Mouse (Mus musculus): ENCODE data around the gene Tor4a. TPM values are rescaled to one million over a fixed set of nuclear protein-coding genes. Genes with fewer than 3 reads are reported as not detected.

The Tor4a gene
- polyA plus RNA-seq, 1 experiment from 2014 or later, result 7.5 TPM

DNA sequence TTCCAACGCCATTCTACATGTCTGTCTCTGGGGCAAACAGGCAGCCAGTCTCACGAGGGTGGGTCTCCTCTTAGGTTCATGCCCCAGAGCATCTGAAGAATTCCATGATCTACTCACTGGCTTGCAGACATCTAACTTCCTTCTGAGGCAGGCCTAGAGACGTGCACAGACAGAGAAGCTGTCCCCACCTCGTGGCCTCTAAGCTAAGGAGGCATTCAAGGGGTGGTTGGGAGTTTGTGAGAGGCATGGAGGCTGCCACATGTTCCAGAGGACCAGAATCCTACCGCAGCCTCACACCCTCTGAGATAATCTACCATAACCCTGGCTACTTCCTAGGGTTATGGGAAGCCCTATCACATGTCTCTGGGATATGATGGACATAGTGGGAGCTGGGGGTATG is 2.7 kb downstream of the Tor4a start:
- Histone ChIP-seq H3K27ac (ENCODE audit: low read depth) (no peak overlapping the region), H3K4me3 (ENCODE audit: low read depth, low read length) (no peak overlapping the region), H3K9me3 (ENCODE audit: low read depth, low read length) (no peaks in the 10 kb centered on the region), H3K27me3 (ENCODE audit: insufficient read depth, low read length) (peaks cover 17% of the 10 kb centered on the region), H3K9ac (no peak overlapping the region), H3K36me3 (ENCODE audit: insufficient read depth) (peaks cover 14% of the 10 kb centered on the region), H3K4me1 (ENCODE audit: insufficient read depth) (peaks cover 8% of the 10 kb centered on the region), H3K4me2 (peak overlapping the region; percentile 63; the same call in 1 of the 2 replicates)
- 74% methylated on average over 5 of the region's 5 CpGs for WGBS
- DNase-seq, result no peak
- ATAC-seq (ENCODE audit: insufficient read depth), result no peak
- TF ChIP-seq CTCF (IDR thresholded peaks at IDR 0.05; ENCODE audit: low read depth), result no peak

- Histone ChIP-seq H3K27ac (ENCODE audit: low read depth) (no peak overlapping the region), H3K27me3 (ENCODE audit: insufficient read depth, low read length) (peaks cover 17% of the 10 kb centered on the region), H3K4me1 (ENCODE audit: insufficient read depth) (peaks cover 8% of the 10 kb centered on the region), H3K9me3 (ENCODE audit: low read depth, low read length) (no peaks in the 10 kb centered on the region), H3K4me2 (peak overlapping the region; percentile 63), H3K4me3 (ENCODE audit: low read depth, low read length) (no peak overlapping the region), H3K36me3 (ENCODE audit: insufficient read depth) (peaks cover 10% of the 10 kb centered on the region; the same call in 1 of the 2 replicates), H3K9ac (no peak overlapping the region)
- ATAC-seq (ENCODE audit: insufficient read depth), result peak; percentile 68; the same call in 1 of the 2 replicates
- DNase-seq, result peak; percentile 95
- peak; percentile 98 for TF ChIP-seq CTCF (IDR thresholded peaks at IDR 0.05; ENCODE audit: low read depth)
- 1% methylated on average over 6 of the region's 6 CpGs for WGBS
These were observed 3.3 kb downstream of the Tor4a start for GRCm38 (mm10) chr2:25193330-25193770.

DNA sequence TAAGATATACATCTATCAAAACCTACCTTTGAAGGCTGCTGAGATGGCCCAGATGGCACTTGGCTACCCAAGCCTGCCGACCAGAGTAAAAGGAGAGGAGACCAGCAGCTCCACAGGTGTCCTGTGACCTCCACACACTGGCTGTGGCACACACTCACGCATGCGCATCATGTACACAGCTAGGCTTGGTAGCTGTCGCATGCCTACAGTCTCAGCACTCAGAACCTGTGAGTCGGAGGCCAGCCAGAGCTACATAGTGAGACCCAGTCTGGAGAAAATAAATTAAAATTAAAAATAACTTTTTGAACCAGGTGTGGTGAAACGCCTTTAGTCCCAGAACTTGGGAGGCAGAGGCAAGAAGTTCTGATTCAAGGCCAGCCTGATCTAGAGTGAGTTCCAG is 8.8 kb downstream of the Tor4a start:
- ATAC-seq (ENCODE audit: insufficient read depth), result no peak
- H3K27me3 ChIP-seq (ENCODE audit: insufficient read depth, low read length), result peaks cover 26% of the 10 kb centered on the region; the same call in 1 of the 2 replicates
- H3K4me2 ChIP-seq, result no peak overlapping the region
- no peak overlapping the region for H3K4me3 ChIP-seq (ENCODE audit: low read depth, low read length)
- H3K27ac ChIP-seq (ENCODE audit: low read depth), result no peak overlapping the region
- H3K36me3 ChIP-seq (ENCODE audit: insufficient read depth), result no peaks in the 10 kb centered on the region
- no peak for TF ChIP-seq CTCF (IDR thresholded peaks at IDR 0.05; ENCODE audit: low read depth)
- no peak for DNase-seq
- H3K9ac ChIP-seq, result no peak overlapping the region
- H3K4me1 ChIP-seq (ENCODE audit: insufficient read depth), result no peaks in the 10 kb centered on the region; the same call in 1 of the 2 replicates
- 78% methylated on average over 6 of the region's 6 CpGs for WGBS
- no peaks in the 10 kb centered on the region for H3K9me3 ChIP-seq (ENCODE audit: low read depth, low read length)

- peak overlapping the region; percentile 75 for H3K4me2 ChIP-seq
- H3K27ac ChIP-seq (ENCODE audit: low read depth), result no peak overlapping the region; the same call in 1 of the 2 replicates
- TF ChIP-seq CTCF (IDR thresholded peaks at IDR 0.05; ENCODE audit: low read depth), result no peak
- H3K27me3 ChIP-seq (ENCODE audit: insufficient read depth, low read length), result peaks cover 34% of the 10 kb centered on the region
- no peak for DNase-seq
- peak overlapping the region; percentile 43 for H3K4me3 ChIP-seq (ENCODE audit: low read depth, low read length)
- no peaks in the 10 kb centered on the region for H3K36me3 ChIP-seq (ENCODE audit: insufficient read depth)
- peak overlapping the region; percentile 55; the same call in 1 of the 2 replicates for H3K9ac ChIP-seq
- H3K4me1 ChIP-seq (ENCODE audit: insufficient read depth), result no peaks in the 10 kb centered on the region; the same call in 1 of the 2 replicates
- H3K9me3 ChIP-seq (ENCODE audit: low read depth, low read length), result no peaks in the 10 kb centered on the region
- no peak for ATAC-seq (ENCODE audit: insufficient read depth)
- 31% methylated on average over 5 of the region's 5 CpGs for WGBS
These were observed 10.1 kb downstream of the Tor4a start for GRCm38 (mm10) chr2:25186575-25186930.

DNA sequence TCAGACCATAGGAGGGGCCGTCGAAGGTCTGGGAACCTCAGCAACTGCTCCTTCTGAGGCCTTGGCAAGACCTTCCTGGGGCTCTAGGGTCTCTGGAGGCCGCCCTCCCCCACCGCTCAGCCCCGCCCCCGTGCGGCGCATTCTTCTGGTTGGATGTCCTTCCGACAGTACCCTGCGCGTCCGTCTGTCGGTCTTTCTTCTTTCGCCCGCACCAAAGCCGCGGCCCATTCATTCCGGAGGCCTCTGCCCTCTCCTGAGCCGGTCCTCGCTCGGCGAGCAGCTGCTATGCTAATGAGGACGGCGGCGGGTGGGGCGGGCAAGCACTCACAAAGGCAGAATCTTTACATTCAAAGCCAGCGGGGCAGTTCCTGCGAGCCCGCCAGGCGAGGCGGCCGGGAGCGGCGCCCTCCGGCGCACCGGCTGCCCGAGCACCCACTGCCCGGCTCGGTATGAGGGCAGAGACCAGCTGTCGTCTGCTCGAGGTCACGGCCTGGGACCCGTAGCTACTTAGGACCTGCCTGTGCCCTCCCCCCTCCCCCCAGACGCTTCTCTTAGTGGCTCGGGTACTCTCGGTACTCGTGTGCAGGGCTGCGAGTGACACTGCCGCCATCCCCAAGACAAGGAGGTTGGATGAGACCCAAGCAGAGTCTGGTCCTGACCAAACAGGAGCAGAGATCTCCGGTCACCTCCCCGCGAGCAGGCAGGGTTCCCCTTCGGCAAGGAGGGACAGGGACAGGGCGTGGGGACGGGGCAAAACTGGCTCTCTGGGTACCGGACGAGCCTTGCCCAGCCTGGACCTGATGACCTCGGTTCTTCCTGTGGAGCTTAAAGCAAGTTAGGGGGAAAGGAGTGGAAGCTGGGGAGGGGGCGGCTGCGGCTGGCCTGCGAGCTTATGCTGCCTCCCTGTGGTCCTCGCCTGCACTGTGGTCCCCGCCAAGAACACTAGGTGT is 10.8 kb downstream of the Tor4a start:
- peak overlapping the region; percentile 43 for H3K4me3 ChIP-seq (ENCODE audit: low read depth, low read length)
- H3K36me3 ChIP-seq (ENCODE audit: insufficient read depth), result no peaks in the 10 kb centered on the region
- peaks cover 40% of the 10 kb centered on the region for H3K27me3 ChIP-seq (ENCODE audit: insufficient read depth, low read length)
- peak; percentile 75 for DNase-seq
- H3K4me1 ChIP-seq (ENCODE audit: insufficient read depth), result no peaks in the 10 kb centered on the region; the same call in 1 of the 2 replicates
- H3K4me2 ChIP-seq, result peak overlapping the region; percentile 75
- no peaks in the 10 kb centered on the region for H3K9me3 ChIP-seq (ENCODE audit: low read depth, low read length)
- under 1% methylated on average over 63 of the region's 64 CpGs for WGBS
- TF ChIP-seq CTCF (IDR thresholded peaks at IDR 0.05; ENCODE audit: low read depth), result peak; percentile 84
- ATAC-seq (ENCODE audit: insufficient read depth), result peak; percentile 70
- H3K27ac ChIP-seq (ENCODE audit: low read depth), result peak overlapping the region; percentile 71
- H3K9ac ChIP-seq, result peak overlapping the region; percentile 55

- Histone ChIP-seq H3K4me3 (ENCODE audit: low read depth, low read length) (no peak overlapping the region), H3K27me3 (ENCODE audit: insufficient read depth, low read length) (peaks cover 52% of the 10 kb centered on the region), H3K4me1 (ENCODE audit: insufficient read depth) (no peaks in the 10 kb centered on the region; the same call in 1 of the 2 replicates), H3K36me3 (ENCODE audit: insufficient read depth) (no peaks in the 10 kb centered on the region), H3K9ac (no peak overlapping the region), H3K4me2 (no peak overlapping the region), H3K27ac (ENCODE audit: low read depth) (no peak overlapping the region), H3K9me3 (ENCODE audit: low read depth, low read length) (no peaks in the 10 kb centered on the region)
- TF ChIP-seq CTCF (IDR thresholded peaks at IDR 0.05; ENCODE audit: low read depth), result no peak
- no peak for DNase-seq
- 92% methylated on average over 7 of the region's 7 CpGs for WGBS
- no peak for ATAC-seq (ENCODE audit: insufficient read depth)
These were observed 12.2 kb downstream of the Tor4a start for GRCm38 (mm10) chr2:25184496-25184895.

- no peak for DNase-seq
- Histone ChIP-seq H3K27me3 (ENCODE audit: insufficient read depth, low read length) (peaks cover 60% of the 10 kb centered on the region), H3K4me1 (ENCODE audit: insufficient read depth) (peaks cover under 1% of the 10 kb centered on the region), H3K9me3 (ENCODE audit: low read depth, low read length) (no peaks in the 10 kb centered on the region), H3K4me2 (peak overlapping the region; percentile 91; the same call in 1 of the 2 replicates), H3K9ac (no peak overlapping the region), H3K4me3 (ENCODE audit: low read depth, low read length) (no peak overlapping the region), H3K36me3 (ENCODE audit: insufficient read depth) (no peaks in the 10 kb centered on the region), H3K27ac (ENCODE audit: low read depth) (no peak overlapping the region)
- no peak for ATAC-seq (ENCODE audit: insufficient read depth)
- no peak for TF ChIP-seq CTCF (IDR thresholded peaks at IDR 0.05; ENCODE audit: low read depth)
- 56% methylated on average over 2 of the region's 2 CpGs for WGBS
These were observed 13.3 kb downstream of the Tor4a start for GRCm38 (mm10) chr2:25183336-25183735.

Data from lung, embryonic 14.5 days (tissue).